Mouse (Mus musculus) bone marrow macrophage, adult 2 months (primary cell): Measurements from ENCODE around the gene Rnf4. TPM values are rescaled to one million over a fixed set of nuclear protein-coding genes. Genes with fewer than 3 reads are reported as not detected.

ENCODE experiments used
- H3K27ac ChIP-seq: 2 replicates; pipeline ENCODE4 v1.5.1; 2012; ENCODE audit warnings: low read depth, low read length; ENCODE audit not compliant: insufficient read depth
- H3K4me1 ChIP-seq: 2 replicates; pipeline ENCODE4 v1.6.1; 2012; ENCODE audit warnings: low read length; ENCODE audit not compliant: control insufficient read depth, insufficient read depth
- H3K4me3 ChIP-seq: 2 replicates; pipeline ENCODE4 v1.5.1; 2012; ENCODE audit warnings: mild to moderate bottlenecking, low read length, moderate library complexity; ENCODE audit not compliant: insufficient read depth
- CTCF ChIP-seq: IDR thresholded peaks from 2 replicates; pipeline ENCODE4 v1.5.1; 2012; ENCODE audit warnings: low read depth, mild to moderate bottlenecking, low read length, moderate library complexity
- POLR2A ChIP-seq: IDR thresholded peaks from 2 replicates; pipeline ENCODE4 v1.6.1; 2012; ENCODE audit warnings: mild to moderate bottlenecking, low read depth, low read length, borderline replicate concordance
- polyA plus RNA-seq: library from polyadenylated mRNA; stranded (reverse); fragments of >200 nt; gene quantifications from 2 replicates; pipeline ENCODE4 v1.2.4, GENCODE M21; 2012; ENCODE audit not compliant: missing spikeins, insufficient read depth, insufficient read length

Gene Rnf4
- polyA plus RNA-seq, 1 experiment: 66.4 TPM

DNA sequence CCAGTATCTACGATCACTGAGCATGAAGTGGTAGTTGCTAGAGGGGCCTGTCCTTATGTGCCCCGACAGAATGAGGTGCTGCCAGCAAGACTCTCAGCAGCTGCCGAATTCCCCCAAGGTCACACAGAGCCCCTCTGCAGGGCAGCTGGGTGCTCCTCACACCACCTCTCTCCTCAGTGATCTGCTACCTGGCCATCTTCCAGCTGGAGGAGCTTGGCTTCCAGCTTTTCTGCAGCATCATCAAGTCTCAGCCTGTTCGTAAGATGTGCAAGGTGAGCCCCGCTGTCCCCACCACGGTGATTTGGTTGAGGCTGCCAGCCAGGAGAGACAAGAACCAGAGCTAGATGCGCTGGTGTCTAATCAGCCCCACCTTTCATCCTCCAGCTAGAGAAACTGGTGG lies 33.7 kb upstream of the Rnf4 start:
- Histone ChIP-seq H3K4me1 (no peaks in the 10 kb centered on the region), H3K27ac (no peak overlapping the region), H3K4me3 (no peak overlapping the region)
- TF ChIP-seq CTCF: no peak
- no peak for TF ChIP-seq POLR2A

DNA sequence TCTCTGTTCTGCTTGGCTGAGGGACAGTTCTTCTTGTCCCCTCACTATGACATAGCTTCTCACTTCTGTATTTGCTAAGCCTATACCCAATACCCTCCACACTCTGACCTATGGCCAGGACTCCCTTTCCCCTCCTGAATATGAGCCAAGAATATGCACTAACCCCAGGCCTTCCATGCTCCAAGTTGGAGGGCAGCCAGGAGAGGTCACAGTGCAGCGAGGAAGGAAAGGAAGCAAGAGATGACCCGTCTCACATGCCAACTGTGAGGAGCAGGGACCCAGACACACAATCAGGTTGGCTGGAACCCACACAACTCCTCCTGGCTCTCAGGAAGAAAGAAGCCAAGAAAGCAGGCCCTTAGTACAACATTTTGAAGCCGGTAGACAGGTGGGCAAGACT lies 27.1 kb upstream of the Rnf4 start:
- Histone ChIP-seq H3K4me1 (no peaks in the 10 kb centered on the region), H3K4me3 (no peak overlapping the region), H3K27ac (no peak overlapping the region)
- TF ChIP-seq POLR2A (no peak), CTCF (no peak)

DNA sequence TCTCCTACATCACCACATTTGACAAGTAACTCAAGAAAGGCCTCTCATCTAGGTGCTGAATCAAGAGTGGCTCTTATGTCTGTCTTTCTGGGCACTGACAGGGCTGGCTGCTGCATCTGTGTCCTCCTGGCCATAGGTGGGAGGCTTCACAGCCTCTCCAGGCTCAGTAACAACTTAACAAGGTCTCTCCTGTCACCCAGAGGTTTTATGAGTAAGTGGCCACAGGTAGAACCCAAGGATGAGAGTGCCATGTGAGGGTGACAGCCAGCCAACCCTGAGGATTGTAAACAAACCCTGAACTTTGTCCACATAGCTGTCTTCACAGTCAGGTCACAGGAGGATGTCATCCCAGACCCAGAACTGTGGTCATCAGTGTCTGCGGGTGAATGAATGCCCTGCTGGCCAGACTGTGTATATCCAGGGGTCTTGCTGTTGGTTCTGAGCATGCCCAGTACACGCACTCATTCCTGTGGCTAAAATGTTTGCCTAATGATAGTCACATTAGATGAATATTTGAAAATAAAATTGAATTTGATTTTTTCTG lies 16.5 kb upstream of the Rnf4 start:
- TF ChIP-seq CTCF (no peak), POLR2A (no peak)
- Histone ChIP-seq H3K4me1 (peaks cover 2% of the 10 kb centered on the region; the same call in 1 of the 2 replicates), H3K27ac (no peak overlapping the region), H3K4me3 (no peak overlapping the region)

DNA sequence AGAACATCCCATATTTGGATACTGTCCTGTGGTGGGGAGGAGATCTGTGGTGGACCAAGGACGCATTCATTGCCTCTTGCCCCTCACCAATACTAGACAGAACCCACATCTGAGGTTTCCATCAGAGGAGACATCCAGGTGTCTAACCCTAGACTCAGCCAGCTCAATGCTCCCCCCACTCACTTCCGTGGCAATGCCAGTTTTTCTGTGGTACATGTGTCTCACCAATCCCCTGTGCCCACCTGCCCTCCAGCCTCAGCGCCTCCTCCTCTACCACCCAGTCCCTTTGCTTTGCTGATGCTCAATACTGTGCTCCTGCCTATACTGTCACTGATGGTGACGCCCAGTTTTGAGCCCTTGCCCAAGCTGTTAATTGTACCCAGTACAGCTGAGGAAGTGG lies 14.9 kb upstream of the Rnf4 start:
- TF ChIP-seq CTCF: no peak
- TF ChIP-seq POLR2A: no peak
- no peak overlapping the region for H3K27ac ChIP-seq
- H3K4me1 ChIP-seq: peaks cover 6% of the 10 kb centered on the region
- no peak overlapping the region for H3K4me3 ChIP-seq

DNA sequence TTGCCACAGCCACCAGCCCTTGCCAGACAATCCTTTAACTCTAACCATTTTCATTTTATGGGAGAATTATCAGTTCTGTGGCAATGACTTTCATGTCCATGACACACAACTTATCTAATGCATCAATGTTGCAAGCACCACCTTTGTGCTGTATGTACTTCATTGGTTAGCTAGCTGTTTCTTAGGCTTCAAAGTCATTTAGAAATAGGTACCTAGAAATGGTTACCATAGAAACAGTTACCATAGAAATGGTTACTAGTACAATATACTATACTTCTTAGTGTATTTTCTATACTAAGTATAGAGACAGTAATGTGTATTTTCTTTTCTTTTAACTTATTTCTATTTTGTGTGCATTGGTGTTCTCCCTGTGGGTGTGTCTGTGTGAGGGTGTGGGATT lies 10.8 kb upstream of the Rnf4 start:
- TF ChIP-seq POLR2A: no peak
- TF ChIP-seq CTCF: no peak
- Histone ChIP-seq H3K4me1 (peaks cover 12% of the 10 kb centered on the region), H3K27ac (no peak overlapping the region), H3K4me3 (no peak overlapping the region)

DNA sequence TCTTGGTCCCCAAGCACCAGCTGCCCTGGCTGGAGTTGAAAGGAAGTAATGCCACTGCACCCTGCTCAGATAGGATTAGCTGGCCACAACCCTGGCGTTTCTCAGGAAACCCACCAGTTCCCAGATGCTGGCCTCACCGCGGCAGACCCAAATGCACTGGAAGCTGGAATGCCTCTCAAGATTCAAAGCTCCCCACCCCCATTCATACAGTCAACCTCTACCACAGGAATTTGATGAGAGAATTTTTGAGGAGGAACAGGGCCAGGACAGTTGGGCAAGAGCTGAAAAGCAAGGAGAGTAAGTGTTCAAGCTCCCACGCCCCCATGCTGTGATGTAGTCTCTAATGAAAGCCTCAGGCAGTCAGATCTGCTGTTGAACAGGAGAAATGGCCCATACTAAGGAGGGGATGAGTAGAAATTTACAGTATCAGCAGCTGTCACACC lies 9.8 kb upstream of the Rnf4 start:
- Histone ChIP-seq H3K4me3 (no peak overlapping the region), H3K27ac (no peak overlapping the region), H3K4me1 (peaks cover 12% of the 10 kb centered on the region)
- TF ChIP-seq POLR2A (no peak), CTCF (no peak)

DNA sequence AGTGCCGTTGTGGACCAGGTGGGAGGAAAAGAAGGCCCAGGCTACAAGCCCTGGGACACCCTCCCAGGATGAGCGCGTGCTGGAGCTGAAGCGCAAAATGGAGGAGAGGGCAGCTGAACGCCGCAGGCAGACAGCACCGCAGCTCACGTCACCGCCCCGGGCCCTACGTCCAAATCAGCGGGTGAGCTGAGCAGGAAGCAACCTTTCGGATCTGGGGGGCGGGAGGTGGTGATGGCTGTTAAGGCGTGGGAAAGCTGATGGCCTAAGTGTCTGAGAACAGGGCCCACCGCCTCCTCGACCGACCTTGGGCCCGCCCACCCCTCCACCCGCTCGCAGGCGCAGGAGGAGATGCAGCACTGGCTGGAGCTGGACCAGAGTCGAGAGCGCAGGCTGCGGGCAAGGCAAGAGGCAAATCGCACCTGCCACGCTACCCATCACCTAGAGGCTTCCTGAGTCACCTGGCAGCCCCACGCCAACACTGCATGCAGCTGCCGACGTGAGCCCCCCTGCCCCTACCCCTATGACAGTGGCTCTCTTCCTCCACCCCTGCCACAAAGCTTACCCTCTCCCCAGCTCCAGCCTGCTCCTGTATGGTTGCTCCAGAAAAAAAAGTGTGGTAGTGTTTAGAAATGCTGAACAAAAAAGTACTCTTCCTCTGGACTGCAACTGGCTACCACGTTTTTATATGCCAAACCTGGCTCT lies 9.1 kb upstream of the Rnf4 start:
- peaks cover 12% of the 10 kb centered on the region for H3K4me1 ChIP-seq
- TF ChIP-seq CTCF (no peak), POLR2A (no peak)
- H3K27ac ChIP-seq: no peak overlapping the region
- H3K4me3 ChIP-seq: no peak overlapping the region

DNA sequence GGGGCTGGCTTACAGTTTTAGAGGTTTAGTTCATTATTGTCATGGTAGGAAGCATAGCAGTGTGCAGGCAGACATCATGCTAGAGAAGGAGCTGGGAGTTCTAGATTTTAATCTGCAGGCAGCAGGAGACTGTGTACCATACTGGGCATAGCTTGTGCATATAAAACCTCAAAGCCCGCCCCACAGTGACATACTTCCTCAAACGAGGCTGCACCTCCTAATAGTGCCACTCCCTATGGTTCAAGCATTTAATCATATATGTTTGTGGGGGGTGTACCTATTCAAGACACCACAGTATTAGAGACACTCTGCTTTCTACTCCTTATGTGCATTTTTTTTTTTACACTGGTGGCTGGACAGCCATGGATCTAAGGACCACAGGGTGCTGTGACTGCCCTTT lies 6.0 kb upstream of the Rnf4 start:
- no peak overlapping the region for H3K27ac ChIP-seq
- peaks cover 16% of the 10 kb centered on the region for H3K4me1 ChIP-seq
- no peak for TF ChIP-seq CTCF
- no peak for TF ChIP-seq POLR2A
- no peak overlapping the region for H3K4me3 ChIP-seq

DNA sequence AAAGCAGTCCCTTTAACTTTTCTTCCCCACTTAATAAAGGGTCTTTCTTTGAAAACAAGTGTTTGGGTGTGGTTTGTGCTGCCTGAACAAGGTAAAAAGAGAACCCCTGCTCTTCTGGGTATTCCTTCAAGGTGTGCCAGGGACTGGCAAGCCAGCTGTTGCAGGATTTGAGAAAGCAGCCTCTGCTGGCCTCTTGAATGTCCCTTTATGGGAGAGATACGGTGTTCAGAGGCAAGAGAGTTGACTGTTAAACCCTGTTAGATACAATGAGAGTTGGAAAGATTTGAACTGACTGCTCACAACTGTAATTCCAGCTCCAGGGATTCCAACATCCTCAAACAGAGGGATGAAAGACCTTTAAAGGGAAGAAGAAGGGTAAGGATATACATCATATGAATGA lies 2.0 kb upstream of the Rnf4 start:
- TF ChIP-seq POLR2A (no peak), CTCF (no peak)
- Histone ChIP-seq H3K4me3 (no peak overlapping the region), H3K27ac (no peak overlapping the region), H3K4me1 (peaks cover 14% of the 10 kb centered on the region)

DNA sequence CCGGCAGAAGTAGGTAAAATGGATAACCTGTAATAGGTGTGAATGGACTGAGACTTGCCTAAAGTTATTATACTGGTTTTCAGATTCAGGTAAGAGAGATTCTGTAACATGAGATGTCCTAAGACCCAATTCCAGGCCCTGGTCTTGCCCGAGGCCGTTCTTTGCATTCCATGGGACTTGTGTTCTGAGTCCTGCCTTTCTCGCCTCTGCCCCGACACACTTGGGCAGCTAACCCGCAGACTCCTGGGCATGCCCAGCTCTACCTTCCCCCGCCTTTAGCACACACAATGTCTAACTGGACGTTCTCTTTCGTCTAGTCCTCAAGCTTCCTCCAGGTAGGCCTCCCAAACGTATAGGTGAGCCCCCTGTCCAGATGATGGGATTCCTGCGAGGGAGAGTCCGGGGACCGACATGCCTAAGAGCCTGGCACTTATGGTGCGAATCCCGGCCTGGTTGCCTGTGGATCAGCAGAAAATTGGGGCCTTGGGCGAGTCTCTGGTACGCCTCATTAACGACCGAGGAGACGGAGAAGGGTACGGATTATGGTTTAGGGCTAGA lies 471 bp upstream of the Rnf4 start:
- Histone ChIP-seq H3K4me3 (peak overlapping the region; percentile 93), H3K27ac (peak overlapping the region; percentile 72), H3K4me1 (peaks cover 22% of the 10 kb centered on the region)
- TF ChIP-seq POLR2A (no peak; the same call in 1 of the 2 replicates), CTCF (no peak; the same call in 1 of the 2 replicates)
